Mouse (Mus musculus): Measurements from ENCODE around the gene Crip1. TPM values are rescaled to one million over a fixed set of nuclear protein-coding genes. Genes with fewer than 3 reads are reported as not detected.
"Not testable (repeated sequence)": the region's sequence is repeated elsewhere in the genome, so short reads cannot be mapped to it uniquely, and the experiment has no call there.

The Crip1 gene
- polyA plus RNA-seq, 1 experiment from 2014 or later: 313 TPM

- 55% methylated on average over 2 of the region's 2 CpGs for WGBS
- Histone ChIP-seq H3K36me3 (0 out of 2 replicates have a peak, but pooled peaks cover under 1% of the 10 kb centered on the region), H3K9ac (no peak overlapping the region), H3K27me3 (replicated peaks) (peaks cover 3% of the 10 kb centered on the region; the same call in 1 of the 2 replicates), H3K27ac (no peak overlapping the region), H3K9me3 (no peaks in the 10 kb centered on the region), H3K4me2 (no peak overlapping the region), H3K4me1 (no peaks in the 10 kb centered on the region), H3K4me3 (replicated peaks) (no peak overlapping the region)
- ATAC-seq (ENCODE audit: insufficient read depth, low FRiP score, low read depth): no peak
These were observed 47.3 kb downstream of the Crip1 start for GRCm38 (mm10) chr12:113193423-113193822.

GRCm38 (mm10) chr12:113199132-113199531 is 53.0 kb downstream of the Crip1 start:
- not testable (repeated sequence) for H3K36me3 ChIP-seq; H3K9me3 ChIP-seq; H3K4me2 ChIP-seq; H3K4me1 ChIP-seq; H3K9ac ChIP-seq; H3K27ac ChIP-seq; H3K27me3 ChIP-seq (replicated peaks); ATAC-seq (ENCODE audit: insufficient read depth, low FRiP score, low read depth); H3K4me3 ChIP-seq (replicated peaks)
- WGBS: 92% methylated on average over 3 of the region's 6 CpGs

- no peaks in the 10 kb centered on the region for H3K9me3 ChIP-seq
- H3K27ac ChIP-seq: no peak overlapping the region
- no peak for ATAC-seq (ENCODE audit: insufficient read depth, low FRiP score, low read depth)
- H3K4me2 ChIP-seq: no peak overlapping the region
- no peaks in the 10 kb centered on the region for H3K27me3 ChIP-seq (replicated peaks)
- H3K4me1 ChIP-seq: no peaks in the 10 kb centered on the region
- WGBS: 90% methylated on average over 4 of the region's 4 CpGs
- H3K9ac ChIP-seq: no peak overlapping the region
- no peak overlapping the region for H3K4me3 ChIP-seq (replicated peaks)
- no peaks in the 10 kb centered on the region for H3K36me3 ChIP-seq
These were observed 55.2 kb downstream of the Crip1 start for GRCm38 (mm10) chr12:113201301-113201700.

- Histone ChIP-seq H3K4me1 (no peaks in the 10 kb centered on the region), H3K36me3 (no peaks in the 10 kb centered on the region), H3K9me3 (no peaks in the 10 kb centered on the region), H3K27ac (no peak overlapping the region), H3K4me2 (no peak overlapping the region), H3K9ac (no peak overlapping the region), H3K27me3 (replicated peaks) (no peaks in the 10 kb centered on the region), H3K4me3 (replicated peaks) (no peak overlapping the region)
- ATAC-seq (ENCODE audit: insufficient read depth, low FRiP score, low read depth): no peak
These were observed 55.9 kb downstream of the Crip1 start for GRCm38 (mm10) chr12:113202008-113202407.

Other genes with a start within 250 kb of the Crip1 start
- gene Jag2, start 216.5 kb upstream of the Crip1 start, polyA plus RNA-seq (2015; fragmentation: Nextera tagmentation; extraction: Ambion mirVana): 6.0 and 7.0 TPM in 2 replicates
- 88.1 and 95.0 TPM in 2 replicates for gene Nudt14, start 204.2 kb upstream of the Crip1 start, polyA plus RNA-seq (2015; fragmentation: Nextera tagmentation; extraction: Ambion mirVana)
- gene Btbd6, start 169.8 kb upstream of the Crip1 start, polyA plus RNA-seq (2015; fragmentation: Nextera tagmentation; extraction: Ambion mirVana): 21.9 and 22.2 TPM in 2 replicates
- 55.9 and 59.7 TPM in 2 replicates for gene Brf1, start 145.6 kb upstream of the Crip1 start, polyA plus RNA-seq (2015; fragmentation: Nextera tagmentation; extraction: Ambion mirVana)
- gene Pacs2, start 131.8 kb upstream of the Crip1 start, polyA plus RNA-seq (2015; fragmentation: Nextera tagmentation; extraction: Ambion mirVana): 12.1 and 13.7 TPM in 2 replicates
- gene Tex22, start 71.8 kb upstream of the Crip1 start, polyA plus RNA-seq (2015; fragmentation: Nextera tagmentation; extraction: Ambion mirVana): not detected in 2 replicates
- gene Mta1, start 48.0 kb upstream of the Crip1 start, polyA plus RNA-seq (2015; fragmentation: Nextera tagmentation; extraction: Ambion mirVana): 11.2 and 12.2 TPM in 2 replicates
- 125 and 130 TPM in 2 replicates for gene Crip2, start 6.1 kb upstream of the Crip1 start, polyA plus RNA-seq (2015; fragmentation: Nextera tagmentation; extraction: Ambion mirVana)
- 26.0 and 32.1 TPM in 2 replicates for gene Tedc1, start 10.1 kb downstream of the Crip1 start, polyA plus RNA-seq (2015; fragmentation: Nextera tagmentation; extraction: Ambion mirVana)
- gene Tmem121, start 39.6 kb downstream of the Crip1 start, polyA plus RNA-seq (2015; fragmentation: Nextera tagmentation; extraction: Ambion mirVana): 8.4 and 10.5 TPM in 2 replicates